In genomic region chr10:75088471-75088870, GRCm38 (mm10) we compare ENCODE assay signal across 25 mouse cellular contexts. TPM values are rescaled to one million over a fixed set of nuclear protein-coding genes. Genes with fewer than 3 reads are reported as not detected.
"Had no signal": no experiment of that assay in that cellular context is flagged by ENCODE, and none has a peak within 500 bp of the region (broad histone marks: within the 10 kb centered on the region; RNA-seq: fewer than 3 reads in every experiment).

No protein-coding gene starts in this region.

- H3K27ac ChIP-seq: midbrain, embryonic 10.5 days; midbrain, embryonic 12.5 days; neural tube, embryonic 13.5 days; neural tube, embryonic 15.5 days had no signal

- H3K27me3 ChIP-seq: midbrain, embryonic 12.5 days; neural tube, embryonic 13.5 days; neural tube, embryonic 15.5 days had no signal

- H3K36me3 ChIP-seq: midbrain, embryonic 12.5 days; neural tube, embryonic 13.5 days had no signal

- H3K4me3 ChIP-seq: midbrain, embryonic 10.5 days; midbrain, embryonic 12.5 days; myocyte; neural tube, embryonic 13.5 days; neural tube, embryonic 15.5 days had no signal

- DNase-seq: lung, adult 18-20 months; lung, embryonic 14.5 days; lung, postnatal 10 days; lung, postnatal 4 days; midbrain, embryonic 14.5 days; retina, postnatal 1 day; right cerebral cortex, adult 18-20 months; right cerebral cortex, postnatal 25 days; right cerebral cortex, postnatal 4 days; spleen, adult 18-20 months; thymus, adult 18-20 months; thymus, postnatal 14 days; thymus, postnatal 36 days had no signal

- H3K9me3 ChIP-seq: midbrain, embryonic 10.5 days; midbrain, embryonic 12.5 days; neural tube, embryonic 13.5 days; neural tube, embryonic 15.5 days had no signal

- ATAC-seq: midbrain, embryonic 16.5 days had no signal

RNA-seq across cellular contexts. Expression of gene Rab36, which starts 51.6 kb away (rescaled TPM):
- total RNA-seq: megakaryocyte-erythroid progenitor cell, adult 5-6 weeks had no signal

RNA-seq across cellular contexts. Expression of gene Rsph14, which starts 56.1 kb away (rescaled TPM):
- total RNA-seq: megakaryocyte-erythroid progenitor cell, adult 5-6 weeks had no signal
- polyA plus RNA-seq: liver, embryonic 16.5 days; lung, embryonic 14.5 days; midbrain, embryonic 10.5 days; midbrain, embryonic 12.5 days; myocyte; neural tube, embryonic 11.5 days; small intestine, adult 2 months; stomach, embryonic 14.5 days; stomach, embryonic 16.5 days had no signal
